Mouse (Mus musculus) G1E-ER4 (cell line): ENCODE data around the gene Cdkal1. TPM values are rescaled to one million over a fixed set of nuclear protein-coding genes. Genes with fewer than 3 reads are reported as not detected.

Experiments used
- GATA1 ChIP-seq: IDR thresholded peaks from one replicate; pipeline ENCODE4 v1.8.0; 2012; ENCODE audit warnings: low read length, inconsistent platforms
- polyA plus RNA-seq: library from polyadenylated mRNA; stranded (reverse); fragments of >175 nt; gene quantifications from 2 replicates; pipeline ENCODE4 v1.2.3, GENCODE M21; 2012

Gene Cdkal1
- polyA plus RNA-seq, 1 experiment: 0.64 TPM

- no peak for TF ChIP-seq GATA1
Observed at GRCm38 (mm10) chr13:29642226-29642625, 213.2 kb downstream of the Cdkal1 start.

GRCm38 (mm10) chr13:29641200-29641599, 214.3 kb downstream of the Cdkal1 start:
- TF ChIP-seq GATA1: no peak

- no peak for TF ChIP-seq GATA1
Observed at GRCm38 (mm10) chr13:29640186-29640585, 215.3 kb downstream of the Cdkal1 start.

GRCm38 (mm10) chr13:29638303-29638702, 217.2 kb downstream of the Cdkal1 start:
- no peak for TF ChIP-seq GATA1

GRCm38 (mm10) chr13:29637788-29638187, 217.7 kb downstream of the Cdkal1 start:
- no peak for TF ChIP-seq GATA1

GRCm38 (mm10) chr13:29635581-29635980, 219.9 kb downstream of the Cdkal1 start:
- no peak for TF ChIP-seq GATA1

- TF ChIP-seq GATA1: no peak
Observed at GRCm38 (mm10) chr13:29631342-29631741, 224.1 kb downstream of the Cdkal1 start.

GRCm38 (mm10) chr13:29628607-29629006, 226.9 kb downstream of the Cdkal1 start:
- no peak for TF ChIP-seq GATA1

GRCm38 (mm10) chr13:29627438-29628124, 227.9 kb downstream of the Cdkal1 start:
- no peak for TF ChIP-seq GATA1

- TF ChIP-seq GATA1: no peak
Observed at GRCm38 (mm10) chr13:29624929-29625328, 230.5 kb downstream of the Cdkal1 start.

GRCm38 (mm10) chr13:29623636-29624239, 231.7 kb downstream of the Cdkal1 start:
- no peak for TF ChIP-seq GATA1

- TF ChIP-seq GATA1: no peak
Observed at GRCm38 (mm10) chr13:29621881-29622280, 233.6 kb downstream of the Cdkal1 start.

- no peak for TF ChIP-seq GATA1
Observed at GRCm38 (mm10) chr13:29621363-29621762, 234.1 kb downstream of the Cdkal1 start.

- no peak for TF ChIP-seq GATA1
Observed at GRCm38 (mm10) chr13:29620826-29621225, 234.6 kb downstream of the Cdkal1 start.

GRCm38 (mm10) chr13:29616654-29617171, 238.8 kb downstream of the Cdkal1 start:
- TF ChIP-seq GATA1: no peak

GRCm38 (mm10) chr13:29615987-29616386, 239.5 kb downstream of the Cdkal1 start:
- TF ChIP-seq GATA1: no peak

- TF ChIP-seq GATA1: no peak
Observed at GRCm38 (mm10) chr13:29615081-29615480, 240.4 kb downstream of the Cdkal1 start.
